Mouse (Mus musculus): ENCODE results near the gene Gsdme.

GRCm38 (mm10) chr6:50291650-50292049 lies 28.0 kb upstream of the Gsdme start:
- TF ChIP-seq POLR2A (IDR thresholded peaks at IDR 0.05; ENCODE audit: extremely low read depth, insufficient read depth, low read length) (no peak), CTCF (IDR thresholded peaks at IDR 0.05; ENCODE audit: low read depth, low read length) (no peak)
